Mouse (Mus musculus) cerebellum, postnatal 14 days (tissue): ENCODE data around the gene Nr1h3.

Source experiments
- DNase-seq, 2 experiments: peaks; one replicate each; pipeline ENCODE4 v3.0.0; 2021; ENCODE audit warnings: mixed read lengths in 2 of 2

Gene Nr1h3

GRCm38 (mm10) chr2:91183711-91184405 lies 18.8 kb downstream of the Nr1h3 start, which contains the start of gene Madd:
Gene Madd, minus strand, starts transcription at chr2:91183837.
- DNase-seq = peak in 1 of 2 experiments; percentile 42

DNA sequence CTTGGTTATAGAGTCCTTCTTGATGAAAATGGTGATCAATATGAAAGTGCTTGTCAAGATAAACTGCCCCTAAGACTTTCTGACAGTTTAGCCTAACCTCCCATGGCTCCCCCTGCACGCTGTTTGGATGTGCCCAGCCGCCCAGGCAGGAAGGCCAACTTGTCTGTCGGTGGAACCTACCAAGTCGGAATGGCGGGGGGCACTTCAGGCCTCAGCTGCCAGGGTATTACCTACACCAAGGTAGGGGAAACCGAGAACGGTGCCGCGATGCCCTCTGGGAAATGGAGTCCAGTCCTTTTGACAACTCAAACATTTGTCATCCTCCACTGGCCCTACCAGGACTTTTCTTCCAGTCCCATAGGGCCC lies 19.5 kb downstream of the Nr1h3 start:
- DNase-seq = peak; percentile 99

DNA sequence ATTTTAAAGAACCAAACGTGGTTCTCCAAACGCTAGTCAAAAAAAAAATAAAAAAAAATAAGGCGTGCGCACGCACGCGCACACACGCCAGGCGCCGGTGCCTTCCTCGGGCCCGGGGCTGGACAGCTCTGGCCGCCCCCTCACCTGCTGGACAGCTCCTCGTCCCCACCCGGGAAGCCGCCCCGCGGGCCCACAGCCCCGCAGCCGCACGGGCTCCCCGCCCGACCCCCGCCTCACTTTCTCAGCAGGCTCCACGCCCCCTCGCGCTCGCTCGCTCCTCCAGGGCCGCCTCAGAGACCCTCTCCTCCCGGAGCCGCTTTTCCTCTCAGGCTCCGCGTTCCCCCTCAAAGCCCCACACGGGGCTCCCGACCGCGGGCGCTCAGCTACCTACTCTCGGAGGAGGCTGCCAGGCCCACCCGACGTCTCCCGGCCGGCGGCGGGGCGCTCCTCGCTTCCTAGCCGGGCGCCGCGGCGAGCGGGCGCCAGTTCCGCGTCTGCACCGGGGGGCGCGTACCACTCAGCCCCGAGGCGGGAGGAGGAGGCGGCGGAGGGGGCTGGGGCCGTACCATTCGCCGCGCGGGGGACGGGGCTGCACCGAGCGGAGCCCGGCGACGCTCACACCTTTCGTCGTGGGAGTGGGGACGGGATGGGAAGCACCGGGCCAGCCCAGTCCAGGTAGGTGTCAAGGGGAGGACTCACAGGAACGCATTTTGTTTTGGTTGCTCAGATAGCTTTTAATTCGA lies 20.1 kb downstream of the Nr1h3 start:
- peak; percentile 95 to 96 for DNase-seq

GRCm38 (mm10) chr2:91182016-91182404 lies 20.6 kb downstream of the Nr1h3 start:
- DNase-seq = peak; percentile 63 to 68

DNA sequence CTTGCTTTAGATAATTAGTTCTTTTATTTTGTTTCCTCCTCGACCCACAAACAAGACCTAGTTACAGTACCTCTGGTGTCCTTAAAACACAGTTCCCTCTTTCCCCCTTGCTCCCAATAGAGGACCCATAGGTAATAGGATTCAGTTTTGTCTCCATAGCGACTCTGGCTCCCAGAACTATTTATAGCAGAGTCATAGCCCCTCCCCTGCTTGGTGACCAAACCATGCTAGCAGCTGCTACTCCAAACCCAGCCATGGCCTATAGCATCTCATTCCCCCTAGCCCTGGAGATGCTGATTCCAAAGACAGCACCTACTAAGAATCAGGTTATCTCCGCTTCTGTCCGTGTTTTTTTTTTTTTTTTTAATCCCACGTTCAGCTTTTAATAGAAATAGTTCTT lies 21.9 kb downstream of the Nr1h3 start:
- DNase-seq = peak; percentile 67 to 74

DNA sequence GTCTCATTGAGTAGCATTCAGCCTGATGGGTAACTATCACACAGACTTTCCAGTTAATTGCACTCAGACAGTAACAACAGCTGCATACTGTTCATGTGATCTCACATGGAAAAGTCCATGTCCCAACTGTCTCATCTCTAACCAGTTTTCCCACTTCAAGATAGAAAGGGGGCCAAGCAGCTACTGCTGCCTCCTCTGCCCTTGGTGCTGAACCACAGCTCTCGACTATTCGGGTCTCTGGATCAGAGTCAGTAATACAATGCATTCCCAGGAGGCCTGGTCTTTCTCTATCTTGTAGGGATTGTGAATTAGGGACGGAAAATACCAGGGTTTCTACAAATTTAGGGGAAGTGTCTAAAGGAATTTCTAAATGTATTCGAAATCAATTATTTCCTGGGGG lies 22.8 kb downstream of the Nr1h3 start:
- no peak for DNase-seq

DNA sequence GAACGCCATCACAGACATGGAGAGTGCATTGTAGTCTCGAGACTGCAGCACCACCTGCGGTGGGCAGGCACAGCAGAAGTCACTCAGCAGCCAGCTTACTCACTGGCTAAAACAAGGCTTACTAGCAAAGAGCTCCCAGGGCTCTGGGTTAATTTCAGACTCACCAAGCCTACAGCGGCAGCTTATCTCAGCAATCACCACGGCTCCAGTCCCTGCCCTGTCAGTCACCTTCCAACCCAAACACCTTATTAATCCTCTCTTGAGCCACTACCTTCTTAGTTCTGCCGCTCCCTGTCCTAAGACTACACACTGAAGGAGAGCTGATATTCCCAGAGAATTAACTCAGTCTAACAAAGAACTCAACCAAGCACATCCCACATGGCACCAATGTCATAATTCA lies 26.4 kb downstream of the Nr1h3 start:
- no peak for DNase-seq

DNA sequence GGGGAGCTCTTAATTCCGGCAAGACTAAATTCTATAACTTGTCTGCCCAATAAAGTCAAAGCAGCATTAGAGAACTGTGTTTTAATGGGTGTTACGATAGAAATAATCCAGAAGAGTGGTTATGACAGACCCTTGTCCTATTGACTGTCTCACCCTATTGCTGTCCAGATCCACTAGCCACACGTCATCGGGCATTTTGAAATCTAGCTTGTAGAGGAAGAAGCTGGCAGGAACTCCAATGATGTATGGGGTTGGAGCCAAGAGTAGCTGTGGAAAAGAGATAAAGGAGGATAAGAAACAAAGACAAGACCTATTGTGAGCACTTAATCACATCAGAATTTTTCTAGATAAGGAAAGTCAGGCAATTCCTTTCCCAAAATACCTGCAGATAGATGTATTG lies 27.1 kb downstream of the Nr1h3 start:
- no peak for DNase-seq

DNA sequence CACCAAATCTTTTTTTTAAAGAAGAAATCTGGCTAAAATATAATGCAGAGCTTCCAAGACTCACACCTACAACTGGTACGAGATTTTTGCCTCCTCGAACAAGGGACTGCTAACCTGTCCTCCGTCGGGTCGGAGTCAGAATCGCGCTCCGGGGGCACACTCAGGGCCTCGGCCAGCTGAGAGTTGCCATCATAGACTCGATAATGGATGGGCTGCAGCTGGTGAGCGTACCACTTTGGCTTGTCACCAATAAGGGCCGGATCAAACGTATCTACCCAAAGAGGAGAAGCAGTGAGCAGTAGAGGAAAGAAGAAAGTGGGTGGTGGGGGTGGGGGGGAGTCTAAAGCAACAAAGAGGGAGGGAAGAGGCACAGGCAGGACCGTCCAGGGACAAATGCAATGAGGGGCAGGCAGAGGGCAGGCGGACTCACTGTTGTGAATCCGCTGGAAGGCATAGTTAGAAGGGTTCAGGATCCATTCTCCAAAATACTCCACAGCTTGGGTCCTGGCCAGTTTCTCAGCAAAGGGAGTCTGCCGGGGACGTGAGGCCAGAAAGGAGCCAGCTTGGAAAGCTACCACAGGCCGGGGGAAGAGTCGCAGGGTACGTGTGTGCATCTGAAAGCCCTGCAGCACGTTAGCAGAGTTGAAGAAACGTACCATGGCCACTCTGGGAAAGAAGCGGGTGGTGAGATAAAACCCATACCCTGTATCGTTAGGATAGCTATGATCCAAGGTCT lies 32.9 kb downstream of the Nr1h3 start:
- DNase-seq = no peak

GRCm38 (mm10) chr2:91167629-91168028 lies 35.0 kb downstream of the Nr1h3 start:
- DNase-seq = no peak

GRCm38 (mm10) chr2:91164991-91165390 lies 37.6 kb downstream of the Nr1h3 start:
- DNase-seq = no peak

DNA sequence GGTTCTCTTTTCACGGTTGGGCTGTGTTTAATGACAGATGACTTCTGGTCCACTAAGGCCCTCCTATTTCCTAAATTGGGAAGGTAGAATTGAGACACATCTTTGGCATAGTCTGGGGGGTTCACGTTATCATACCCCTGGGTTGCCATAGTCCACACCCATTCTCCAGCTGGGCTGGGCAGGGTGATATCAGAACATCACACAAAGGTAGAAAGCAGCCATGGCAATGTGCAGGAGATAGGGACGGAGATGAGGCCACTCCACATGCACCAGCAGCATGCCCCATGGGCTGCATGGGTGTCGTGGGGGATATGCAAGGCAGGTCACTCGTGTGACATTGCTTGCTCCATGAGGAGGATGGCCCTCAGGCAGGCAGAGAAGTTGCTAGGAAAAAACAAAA lies 39.1 kb downstream of the Nr1h3 start:
- DNase-seq = no peak

- DNase-seq = no peak
These were observed 39.7 kb downstream of the Nr1h3 start for GRCm38 (mm10) chr2:91162952-91163351.

DNA sequence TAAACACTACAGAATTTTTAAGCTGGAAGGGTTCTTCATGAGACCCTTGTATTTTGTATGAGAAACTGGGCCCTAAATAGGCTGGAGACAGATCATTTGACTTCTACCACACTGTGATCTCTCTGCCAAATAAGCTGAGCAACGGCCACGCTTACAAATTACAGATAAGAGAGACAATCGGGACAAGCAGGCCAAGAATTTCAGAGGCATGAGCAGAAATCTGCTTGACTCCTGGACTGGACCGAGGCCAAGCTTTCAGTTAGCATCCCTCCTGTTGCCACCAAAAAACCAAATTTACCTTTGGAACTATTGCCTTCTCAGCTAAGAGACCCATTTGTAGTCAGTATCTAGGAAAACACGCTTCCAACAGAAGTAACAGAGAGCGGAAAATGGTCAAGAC lies 42.0 kb downstream of the Nr1h3 start:
- no peak for DNase-seq

GRCm38 (mm10) chr2:91157002-91157752 lies 45.5 kb downstream of the Nr1h3 start:
- no peak for DNase-seq

DNA sequence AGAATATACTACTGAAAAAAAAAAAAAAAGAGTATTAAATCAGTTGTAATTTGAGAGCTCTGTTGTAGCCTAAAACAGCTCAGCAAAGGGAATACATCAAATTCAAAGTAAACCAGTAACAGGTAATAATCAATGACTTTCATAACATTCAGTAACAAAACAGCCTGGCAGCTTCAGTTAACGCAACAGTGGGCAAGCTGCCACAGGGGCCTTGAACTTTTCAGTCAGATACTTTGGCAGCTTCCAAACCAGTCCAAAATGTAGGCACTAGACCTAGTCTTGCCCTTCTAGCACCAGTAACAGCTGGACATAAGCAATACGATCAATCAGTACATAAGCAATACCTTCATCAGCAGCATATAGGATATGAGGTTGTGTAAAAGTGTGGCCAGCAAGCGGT lies 48.5 kb downstream of the Nr1h3 start:
- no peak for DNase-seq

DNA sequence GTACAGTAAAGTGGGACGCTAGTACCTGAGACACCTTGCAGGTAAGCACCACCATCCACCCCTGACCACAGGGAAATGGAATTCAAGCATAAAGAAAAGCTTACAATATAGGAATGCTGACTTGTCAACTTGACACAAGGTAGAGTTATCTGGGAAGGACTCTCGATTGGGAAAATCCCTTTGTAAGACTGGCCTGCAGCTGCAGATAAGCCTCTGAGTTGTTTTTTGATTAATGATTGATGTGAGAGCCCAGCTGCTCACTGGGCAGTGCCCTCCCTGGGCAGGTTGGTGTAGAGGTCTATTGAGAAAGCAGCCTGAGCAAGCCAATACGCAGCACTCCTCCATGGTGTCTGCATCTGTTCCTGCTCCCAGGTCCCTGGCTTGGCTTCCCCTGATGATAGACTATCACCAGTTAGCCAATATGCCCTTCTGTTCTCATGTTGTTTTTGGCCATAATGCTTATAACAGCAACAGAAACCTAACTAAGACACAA lies 49.7 kb downstream of the Nr1h3 start:
- DNase-seq = no peak

GRCm38 (mm10) chr2:91151331-91151730 lies 51.3 kb downstream of the Nr1h3 start:
- no peak for DNase-seq

DNA sequence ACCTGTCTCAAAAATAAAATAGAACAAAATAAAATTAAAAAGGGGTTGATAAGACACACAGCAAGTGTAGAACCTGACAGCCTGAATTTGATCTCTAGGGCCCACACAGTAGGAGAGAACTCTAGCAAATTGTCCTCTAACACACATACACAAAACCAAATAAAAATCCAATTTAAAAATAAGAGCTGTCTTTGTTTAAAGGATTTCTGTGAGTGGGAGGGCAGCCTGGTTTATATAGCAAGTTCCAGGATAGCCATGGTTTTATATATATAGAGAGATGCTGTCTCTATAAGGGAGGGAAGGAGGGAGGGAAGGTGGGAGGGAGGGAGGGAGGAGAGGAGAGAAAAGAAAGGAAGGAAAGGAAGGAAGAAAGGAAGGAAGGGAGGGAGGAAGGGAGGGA lies 54.5 kb downstream of the Nr1h3 start:
- DNase-seq = no peak

- no peak for DNase-seq
These were observed 59.2 kb downstream of the Nr1h3 start for GRCm38 (mm10) chr2:91143401-91143800.

DNA sequence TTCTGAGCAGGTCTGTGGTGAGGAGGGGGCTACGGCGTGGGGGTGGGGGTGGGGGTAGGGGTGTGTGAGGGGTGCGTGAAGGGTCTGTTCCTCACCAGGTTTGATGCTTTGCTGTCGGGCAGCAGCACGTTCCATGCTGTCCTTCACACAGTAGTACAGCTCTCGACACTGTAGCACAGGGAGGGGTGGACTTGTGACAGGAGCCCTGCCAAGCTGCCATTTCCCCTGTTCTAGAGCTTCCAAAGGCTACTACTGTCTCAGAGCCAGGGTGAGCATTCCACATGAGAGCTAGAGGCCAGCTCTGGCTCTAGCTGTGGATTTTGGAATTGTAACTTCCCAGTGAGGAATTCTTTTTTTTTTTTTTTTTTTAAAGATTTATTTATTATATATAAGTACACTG lies 59.7 kb downstream of the Nr1h3 start:
- no peak for DNase-seq

GRCm38 (mm10) chr2:91139764-91140163 lies 62.9 kb downstream of the Nr1h3 start:
- no peak for DNase-seq

GRCm38 (mm10) chr2:91139311-91139710 lies 63.3 kb downstream of the Nr1h3 start:
- DNase-seq = no peak
